Mouse (Mus musculus): ENCODE measurements around the gene Btbd11.
"Not testable (repeated sequence)": the region's sequence is repeated elsewhere in the genome, so short reads cannot be mapped to it uniquely, and the experiment has no call there.

DNA sequence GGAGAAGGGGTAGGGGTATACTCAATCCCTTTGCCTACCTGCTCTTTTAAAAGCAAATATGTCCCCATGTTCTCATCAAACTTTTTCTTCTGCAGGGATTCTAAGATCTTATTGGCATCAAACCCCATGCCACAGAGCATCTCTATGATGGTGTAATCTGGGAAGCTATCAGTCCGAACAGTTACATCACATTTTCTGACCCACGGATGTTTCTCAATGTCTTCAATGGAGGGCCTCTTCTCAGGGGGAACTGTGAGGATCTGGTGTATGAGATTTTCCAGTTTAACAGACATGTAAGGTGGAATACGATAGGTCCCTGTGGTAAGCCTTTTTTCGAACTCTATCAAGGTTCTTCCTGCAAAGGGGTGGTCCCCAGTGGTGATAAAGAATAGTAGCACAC is 323.2 kb downstream of the Btbd11 start:
- TF ChIP-seq CTCF (IDR thresholded peaks at IDR 0.05; ENCODE audit: low read depth, low read length); POLR2A (IDR thresholded peaks at IDR 0.05; ENCODE audit: borderline replicate concordance, low read depth, low read length): not testable (repeated sequence)
